Mouse (Mus musculus): ENCODE results near the gene Cd4. TPM values are rescaled to one million over a fixed set of nuclear protein-coding genes. Genes with fewer than 3 reads are reported as not detected.

The Cd4 gene
- polyA plus RNA-seq, 3 experiments from 2014 or later: 319 to 446 (median 407) TPM

Other genes starting within 250 kb of the Cd4 start
- 10 to 100 TPM; 20.3 to 27.2 (median 24.9) TPM for gene Lpcat3, start 225.2 kb downstream of the Cd4 start, polyA plus RNA-seq (2017; shearing (Covaris generic))
- 100 to 1,000 TPM; 373 to 490 (median 480) TPM for gene Emg1, start 176.0 kb downstream of the Cd4 start, polyA plus RNA-seq (2017; shearing (Covaris generic))
- 10 to 100 TPM; 60.8 to 70.7 (median 70.0) TPM for gene Phb2, start 175.9 kb downstream of the Cd4 start, polyA plus RNA-seq (2017; shearing (Covaris generic))
- gene Ptpn6, start 149.5 kb downstream of the Cd4 start, polyA plus RNA-seq (2017; shearing (Covaris generic)): 100 to 1,000 TPM; 143 to 191 (median 176) TPM
- gene Grcc10, start 146.8 kb downstream of the Cd4 start, polyA plus RNA-seq (2017; shearing (Covaris generic)): 100 to 1,000 TPM; 415 to 626 (median 536) TPM
- gene Gm45234, start 132.2 kb downstream of the Cd4 start, polyA plus RNA-seq (2017; shearing (Covaris generic)): not detected
- 1 to 10 TPM; 4.8 to 5.4 (median 5.2) TPM for gene Atn1, start 131.7 kb downstream of the Cd4 start, polyA plus RNA-seq (2017; shearing (Covaris generic))
- 10 to 100 TPM in 2 of 3 experiments, 1 to 10 TPM in 1; 3.5 to 23.1 (median 12.8) TPM for gene Eno2, start 118.5 kb downstream of the Cd4 start, polyA plus RNA-seq (2017; shearing (Covaris generic))
- 1 to 10 TPM; 1.5 to 4.2 (median 3.4) TPM for gene Lrrc23, start 108.5 kb downstream of the Cd4 start, polyA plus RNA-seq (2017; shearing (Covaris generic))
- gene Spsb2, start 79.6 kb downstream of the Cd4 start, polyA plus RNA-seq (2017; shearing (Covaris generic)): 1 to 10 TPM; 1.5 to 3.2 (median 2.1) TPM
- 10 to 100 TPM; 77.6 to 91.2 (median 82.5) TPM for gene Tpi1, start 73.9 kb downstream of the Cd4 start, polyA plus RNA-seq (2017; shearing (Covaris generic))
- gene Usp5, start 58.7 kb downstream of the Cd4 start, polyA plus RNA-seq (2017; shearing (Covaris generic)): 10 to 100 TPM; 69.1 to 81.5 (median 73.8) TPM
- 100 to 1,000 TPM in 1 of 3 experiments, 10 to 100 TPM in 1, 1 to 10 TPM in 1; 7.6 to 142 (median 17.9) TPM for gene Cdca3, start 58.7 kb downstream of the Cd4 start, polyA plus RNA-seq (2017; shearing (Covaris generic))
- under 1 TPM in 2 of 3 experiments, not detected in 1; 0.44 to 0.48 TPM for gene Gnb3, start 47.9 kb downstream of the Cd4 start, polyA plus RNA-seq (2017; shearing (Covaris generic))
- gene P3h3, start 30.5 kb downstream of the Cd4 start, polyA plus RNA-seq (2017; shearing (Covaris generic)): under 1 TPM in 2 of 3 experiments, not detected in 1; 0.30 to 0.36 TPM
- under 1 TPM in 2 of 3 experiments, not detected in 1; 0.16 to 0.19 TPM for gene Gpr162, start 24.2 kb downstream of the Cd4 start, polyA plus RNA-seq (2017; shearing (Covaris generic))
- gene Lag3, start 23.5 kb upstream of the Cd4 start, polyA plus RNA-seq (2017; shearing (Covaris generic)): 10 to 100 TPM; 30.8 to 40.1 (median 38.3) TPM
- gene Ptms, start 31.9 kb upstream of the Cd4 start, polyA plus RNA-seq (2017; shearing (Covaris generic)): 10 to 100 TPM in 2 of 3 experiments, 1 to 10 TPM in 1; 9.5 to 15.5 (median 12.1) TPM
- 10 to 100 TPM; 35.6 to 70.5 (median 42.2) TPM for gene Mlf2, start 43.2 kb upstream of the Cd4 start, polyA plus RNA-seq (2017; shearing (Covaris generic))
- gene Cops7a, start 77.3 kb upstream of the Cd4 start, polyA plus RNA-seq (2017; shearing (Covaris generic)): 10 to 100 TPM; 36.7 to 65.7 (median 62.6) TPM
- under 1 TPM in 2 of 3 experiments, not detected in 1; 0.46 to 0.48 TPM for gene Pianp, start 108.5 kb upstream of the Cd4 start, polyA plus RNA-seq (2017; shearing (Covaris generic))
- 1 to 10 TPM; 4.0 to 7.5 (median 4.0) TPM for gene Zfp384, start 120.9 kb upstream of the Cd4 start, polyA plus RNA-seq (2017; shearing (Covaris generic))
- 10 to 100 TPM; 39.9 to 61.7 (median 46.2) TPM for gene Ing4, start 151.5 kb upstream of the Cd4 start, polyA plus RNA-seq (2017; shearing (Covaris generic))
- 10 to 100 TPM in 2 of 3 experiments, 1 to 10 TPM in 1; 5.6 to 23.2 (median 17.7) TPM for gene Acrbp, start 161.5 kb upstream of the Cd4 start, polyA plus RNA-seq (2017; shearing (Covaris generic))
- gene Lpar5, start 179.7 kb upstream of the Cd4 start, polyA plus RNA-seq (2017; shearing (Covaris generic)): 10 to 100 TPM; 10.4 to 19.3 (median 12.1) TPM
- 10 to 100 TPM; 47.0 to 76.3 (median 61.6) TPM for gene Chd4, start 207.8 kb upstream of the Cd4 start, polyA plus RNA-seq (2017; shearing (Covaris generic))
- gene Nop2, start 243.7 kb upstream of the Cd4 start, polyA plus RNA-seq (2017; shearing (Covaris generic)): 10 to 100 TPM; 32.7 to 50.7 (median 48.1) TPM